Mouse (Mus musculus): ENCODE measurements around the gene Ear1. TPM values are rescaled to one million over a fixed set of nuclear protein-coding genes. Genes with fewer than 3 reads are reported as not detected.
"Not testable (repeated sequence)": the region's sequence is repeated elsewhere in the genome, so short reads cannot be mapped to it uniquely, and the experiment has no call there.

Gene Ear1
- total RNA-seq, 2 experiments from 2014 or later: not detected

DNA sequence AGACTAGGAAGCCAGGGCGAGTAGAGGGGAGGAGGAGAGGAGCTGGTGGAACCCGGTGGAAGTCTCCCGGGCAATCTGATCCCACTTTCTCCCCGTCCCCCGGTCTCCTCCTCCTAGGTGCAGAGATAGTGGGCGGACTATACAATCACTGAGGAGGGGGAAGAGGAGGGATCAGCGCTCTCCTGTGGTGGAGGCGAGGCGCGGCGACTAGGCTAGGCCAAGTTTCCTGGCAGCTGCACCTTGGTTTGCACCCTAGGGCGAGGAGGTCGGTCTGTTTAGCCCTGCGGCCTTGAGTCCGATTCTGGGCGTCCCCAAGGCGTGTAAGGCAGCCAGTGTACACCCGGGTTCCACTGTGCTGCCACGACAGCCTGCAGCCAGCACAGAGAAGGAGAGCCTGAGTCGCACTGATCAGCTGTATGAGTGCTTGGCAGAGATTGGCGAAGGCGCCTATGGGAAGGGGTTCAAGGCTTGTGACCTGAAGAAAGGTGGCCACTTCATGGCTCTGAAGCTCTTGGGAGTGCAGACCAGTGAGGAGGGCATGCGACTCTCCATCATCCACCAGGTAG, 78.3 kb downstream of the Ear1 start:
- DNase-seq (ENCODE audit: low spot score in 2 of 2): not testable (repeated sequence)

GRCm38 (mm10) chr14:43796069-43796904, 79.0 kb downstream of the Ear1 start:
- DNase-seq (ENCODE audit: low spot score in 2 of 2): no peak

DNA sequence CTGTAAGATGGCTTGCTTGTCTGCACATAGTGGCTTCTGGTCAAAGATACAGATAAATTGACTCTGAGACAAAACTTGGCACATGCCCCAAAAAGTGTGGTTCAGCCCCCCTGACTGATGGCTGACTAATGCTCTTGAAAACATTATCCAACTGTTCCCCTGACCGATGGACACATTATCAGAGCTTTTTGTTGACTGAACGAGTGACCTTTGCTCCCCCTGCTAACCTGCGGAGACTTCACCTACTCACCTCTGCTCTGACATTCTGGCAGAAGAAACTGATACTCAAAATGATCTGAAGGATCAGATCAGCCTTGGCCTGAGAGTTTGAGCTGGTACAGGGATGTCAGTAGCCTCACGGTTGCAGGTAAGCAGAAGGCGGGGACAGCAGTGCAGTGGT, 81.5 kb downstream of the Ear1 start:
- not testable (repeated sequence) for DNase-seq (ENCODE audit: low spot score in 2 of 2)

GRCm38 (mm10) chr14:43784645-43785044, 90.7 kb downstream of the Ear1 start, which contains the start of gene Gm8180:
Gene Gm8180, minus strand, starts transcription at chr14:43784745.
- not testable (repeated sequence) for DNase-seq (ENCODE audit: low spot score in 2 of 2)

Other genes with a start within 250 kb of the Ear1 start
- gene Gm8165, start 198.3 kb downstream of the Ear1 start, total RNA-seq (2021): not detected
- 1 to 10 TPM; 1.2 to 1.6 TPM for gene Gm7324, start 177.7 kb downstream of the Ear1 start, total RNA-seq (2021)
- gene Gm16506, start 148.0 kb downstream of the Ear1 start, total RNA-seq (2021): not detected
- gene Gm6526, start 127.7 kb downstream of the Ear1 start, total RNA-seq (2021): not detected
- not detected for gene Gm8180, start 90.8 kb downstream of the Ear1 start, total RNA-seq (2021)
- gene Ear10, start 48.0 kb upstream of the Ear1 start, total RNA-seq (2021): not detected
- not detected for gene Gm8113, start 49.9 kb upstream of the Ear1 start, total RNA-seq (2021)
- gene Ang5, start 81.6 kb upstream of the Ear1 start, total RNA-seq (2021): not detected
- gene Ang6, start 126.8 kb upstream of the Ear1 start, total RNA-seq (2021): not detected
- not detected for gene Ear2, start 227.1 kb upstream of the Ear1 start, total RNA-seq (2021)
- not detected for gene Gm3327, start 248.3 kb upstream of the Ear1 start, total RNA-seq (2021)

Data from left cerebral cortex, adult 18-20 months (tissue).